Mouse (Mus musculus): ENCODE measurements at regions not wholly inside any gene's neighbourhood (a gene's known extent, or its start where the extent isn't known, plus 50 kb on each side); places are given as distances from the start of the nearest gene placed in this dataset.

GRCm38 (mm10) chr17:51906418-51906817, 73.3 kb upstream of the Satb1 start:
- DNase-seq (ENCODE audit: low read depth, low spot score), result no peak
- TF ChIP-seq BHLHE40 (IDR thresholded peaks at IDR 0.05; ENCODE audit: borderline replicate concordance, low read depth, low read length) (no peak), MEF2A (IDR thresholded peaks at IDR 0.05; ENCODE audit: extremely low read depth, insufficient replicate concordance, low read depth, low read length, poor library complexity, severe bottlenecking) (no peak), USF1 (IDR thresholded peaks at IDR 0.05; ENCODE audit: low read depth, low read length) (no peak), ZNF384 (IDR thresholded peaks at IDR 0.05; ENCODE audit: low read depth, low read length) (no peak), SIN3A (IDR thresholded peaks at IDR 0.05; ENCODE audit: low read length) (no peak)
- H3K9me3 ChIP-seq (replicated peaks; ENCODE audit: insufficient read depth, low read length), result no peaks in the 10 kb centered on the region
- no peak overlapping the region for H3K9ac ChIP-seq (ENCODE audit: control insufficient read depth, low read depth, low read length, poor library complexity, severe bottlenecking)
- no peak overlapping the region for H3K4me3 ChIP-seq (ENCODE audit: control insufficient read depth in 1 of 2, insufficient read depth in 1 of 2, low read depth in 2 of 2, low read length in 2 of 2)
- H3K27me3 ChIP-seq (ENCODE audit: control insufficient read depth in 1 of 2, insufficient read depth in 2 of 2, low read length in 2 of 2), result no peaks in the 10 kb centered on the region
- no peak overlapping the region for H3K27ac ChIP-seq (ENCODE audit: control insufficient read depth, low read depth, low read length)
- no peaks in the 10 kb centered on the region for H3K4me1 ChIP-seq (ENCODE audit: control insufficient read depth in 1 of 2, insufficient read depth in 2 of 2, low read length in 2 of 2)
- H3K36me3 ChIP-seq (ENCODE audit: control insufficient read depth in 1 of 2, insufficient read depth in 2 of 2, low read length in 2 of 2), result no peaks in the 10 kb centered on the region
- H3K79me2 ChIP-seq (ENCODE audit: control insufficient read depth, insufficient read depth, low read length, poor library complexity), result no peaks in the 10 kb centered on the region

GRCm38 (mm10) chr17:51903885-51904284, 70.8 kb upstream of the Satb1 start:
- no peak overlapping the region for H3K4me3 ChIP-seq (ENCODE audit: control insufficient read depth in 1 of 2, insufficient read depth in 1 of 2, low read depth in 2 of 2, low read length in 2 of 2)
- no peaks in the 10 kb centered on the region for H3K27me3 ChIP-seq (ENCODE audit: control insufficient read depth in 1 of 2, insufficient read depth in 2 of 2, low read length in 2 of 2)
- no peaks in the 10 kb centered on the region for H3K4me1 ChIP-seq (ENCODE audit: control insufficient read depth in 1 of 2, insufficient read depth in 2 of 2, low read length in 2 of 2)
- H3K36me3 ChIP-seq (ENCODE audit: control insufficient read depth in 1 of 2, insufficient read depth in 2 of 2, low read length in 2 of 2), result no peaks in the 10 kb centered on the region
- no peak overlapping the region for H3K9ac ChIP-seq (ENCODE audit: control insufficient read depth, low read depth, low read length, poor library complexity, severe bottlenecking)
- H3K79me2 ChIP-seq (ENCODE audit: control insufficient read depth, insufficient read depth, low read length, poor library complexity), result no peaks in the 10 kb centered on the region
- no peaks in the 10 kb centered on the region for H3K9me3 ChIP-seq (replicated peaks; ENCODE audit: insufficient read depth, low read length)
- no peak for DNase-seq (ENCODE audit: low read depth, low spot score)
- H3K27ac ChIP-seq (ENCODE audit: control insufficient read depth, low read depth, low read length), result no peak overlapping the region
- TF ChIP-seq CTCF (IDR thresholded peaks at IDR 0.05 in 2 of 3, conservative IDR thresholded peaks at IDR 0.05 in 1 of 3; ENCODE audit: control insufficient read depth in 1 of 3, insufficient read depth in 1 of 3, low read depth in 2 of 3, low read length in 3 of 3, poor library complexity in 1 of 3, severe bottlenecking in 1 of 3), result no peak
- no peak for TF ChIP-seq HCFC1 (IDR thresholded peaks at IDR 0.05; ENCODE audit: low read depth, low read length)
- no peak for TF ChIP-seq USF1 (IDR thresholded peaks at IDR 0.05; ENCODE audit: low read depth, low read length)
- TF ChIP-seq CHD2 (IDR thresholded peaks at IDR 0.05; ENCODE audit: low read length), result no peak
- no peak for TF ChIP-seq KAT2A (conservative IDR thresholded peaks at IDR 0.05; ENCODE audit: low read depth, low read length)
- no peak for TF ChIP-seq MEF2A (IDR thresholded peaks at IDR 0.05; ENCODE audit: extremely low read depth, insufficient replicate concordance, low read depth, low read length, poor library complexity, severe bottlenecking)
- no peak for TF ChIP-seq SMC3 (IDR thresholded peaks at IDR 0.05; ENCODE audit: low read depth, low read length)
- TF ChIP-seq UBTF (IDR thresholded peaks at IDR 0.05; ENCODE audit: borderline replicate concordance, insufficient read depth, low read depth, low read length), result no peak
- no peak for TF ChIP-seq SIN3A (IDR thresholded peaks at IDR 0.05; ENCODE audit: low read length)
- no peak for TF ChIP-seq USF2 (IDR thresholded peaks at IDR 0.05; ENCODE audit: borderline replicate concordance in 1 of 2, insufficient read depth in 1 of 2, low read depth in 1 of 2, low read length in 2 of 2)
- TF ChIP-seq MAFK (IDR thresholded peaks at IDR 0.05; ENCODE audit: borderline replicate concordance, low read depth, low read length), result no peak

GRCm38 (mm10) chr17:51899376-51899775, 66.3 kb upstream of the Satb1 start:
- no peak overlapping the region for H3K27ac ChIP-seq (ENCODE audit: control insufficient read depth, low read depth, low read length)
- H3K27me3 ChIP-seq (ENCODE audit: control insufficient read depth in 1 of 2, insufficient read depth in 2 of 2, low read length in 2 of 2), result no peaks in the 10 kb centered on the region
- no peaks in the 10 kb centered on the region for H3K36me3 ChIP-seq (ENCODE audit: control insufficient read depth in 1 of 2, insufficient read depth in 2 of 2, low read length in 2 of 2)
- no peak for TF ChIP-seq UBTF (IDR thresholded peaks at IDR 0.05; ENCODE audit: borderline replicate concordance, insufficient read depth, low read depth, low read length)
- no peak for TF ChIP-seq ETS1 (IDR thresholded peaks at IDR 0.05; ENCODE audit: low read depth, low read length)
- TF ChIP-seq MAFK (IDR thresholded peaks at IDR 0.05; ENCODE audit: borderline replicate concordance, low read depth, low read length), result no peak
- no peak for TF ChIP-seq E2F4 (IDR thresholded peaks at IDR 0.05; ENCODE audit: borderline replicate concordance, low read depth, low read length)
- TF ChIP-seq NRF1 (IDR thresholded peaks at IDR 0.05; ENCODE audit: insufficient read depth, low read depth, low read length, poor library complexity, severe bottlenecking), result no peak
- TF ChIP-seq POLR2A (IDR thresholded peaks at IDR 0.05; ENCODE audit: control insufficient read depth in 1 of 2, insufficient read depth in 1 of 2, low read depth in 1 of 2, low read length in 2 of 2, poor library complexity in 1 of 2), result no peak
- TF ChIP-seq CHD1 (IDR thresholded peaks at IDR 0.05; ENCODE audit: low read depth, low read length), result no peak
- no peak for TF ChIP-seq TBP (IDR thresholded peaks at IDR 0.05; ENCODE audit: low read depth, low read length)
- no peak for TF ChIP-seq CTCF (IDR thresholded peaks at IDR 0.05 in 2 of 3, conservative IDR thresholded peaks at IDR 0.05 in 1 of 3; ENCODE audit: control insufficient read depth in 1 of 3, insufficient read depth in 1 of 3, low read depth in 2 of 3, low read length in 3 of 3, poor library complexity in 1 of 3, severe bottlenecking in 1 of 3)
- no peak for TF ChIP-seq POLR2AphosphoS5 (IDR thresholded peaks at IDR 0.05; ENCODE audit: borderline replicate concordance, low read depth, low read length)
- TF ChIP-seq MYC (IDR thresholded peaks at IDR 0.05; ENCODE audit: low read depth, low read length), result no peak
- TF ChIP-seq ZNF384 (IDR thresholded peaks at IDR 0.05; ENCODE audit: low read depth, low read length), result no peak
- TF ChIP-seq EP300 (IDR thresholded peaks at IDR 0.05; ENCODE audit: low read depth in 1 of 2, low read length in 2 of 2), result no peak
- TF ChIP-seq GATA1 (IDR thresholded peaks at IDR 0.05; ENCODE audit: low read depth, low read length), result no peak
- TF ChIP-seq JUND (IDR thresholded peaks at IDR 0.05; ENCODE audit: low read depth, low read length), result no peak
- H3K79me2 ChIP-seq (ENCODE audit: control insufficient read depth, insufficient read depth, low read length, poor library complexity), result no peaks in the 10 kb centered on the region
- no peak overlapping the region for H3K9ac ChIP-seq (ENCODE audit: control insufficient read depth, low read depth, low read length, poor library complexity, severe bottlenecking)
- H3K9me3 ChIP-seq (replicated peaks; ENCODE audit: insufficient read depth, low read length), result no peaks in the 10 kb centered on the region
- no peak for DNase-seq (ENCODE audit: low read depth, low spot score)
- H3K4me1 ChIP-seq (ENCODE audit: control insufficient read depth in 1 of 2, insufficient read depth in 2 of 2, low read length in 2 of 2), result no peaks in the 10 kb centered on the region
- H3K4me3 ChIP-seq (ENCODE audit: control insufficient read depth in 1 of 2, insufficient read depth in 1 of 2, low read depth in 2 of 2, low read length in 2 of 2), result no peak overlapping the region
